ENCODE assay signal across 18 mouse cellular contexts in genomic region chr16:24593535-24593934, GRCm38 (mm10).
A peak's percentile ranks its signal among the peaks of the same experiment; 100 is the strongest.
DNase-seq lines count a peak whose midpoint lies in the region; ATAC-seq and TF ChIP-seq lines count a peak whose summit lies in the region.
"Had no signal": no experiment of that assay in that cellular context is flagged by ENCODE, and none has a peak within 500 bp of the region (broad histone marks: within the 10 kb centered on the region; RNA-seq: fewer than 3 reads in every experiment).

No protein-coding gene starts in this region.

- no peaks in the 10 kb centered on the region for H3K36me3 ChIP-seq in lung, postnatal 0 days (ENCODE audit: insufficient read depth, low read length)
- H3K36me3 ChIP-seq: embryonic facial prominence, embryonic 12.5 days; heart, embryonic 10.5 days; intestine, embryonic 15.5 days; lung, embryonic 15.5 days; midbrain, embryonic 13.5 days had no signal

- no peak overlapping the region for H3K9ac ChIP-seq in lung, postnatal 0 days (replicated peaks; ENCODE audit: low read depth)
- H3K9ac ChIP-seq: embryonic facial prominence, embryonic 12.5 days; forebrain, postnatal 0 days; intestine, embryonic 15.5 days; lung, embryonic 15.5 days; midbrain, embryonic 13.5 days had no signal

- H3K9me3 ChIP-seq in lung, postnatal 0 days (ENCODE audit: low read length) = no peaks in the 10 kb centered on the region
- H3K9me3 ChIP-seq: embryonic facial prominence, embryonic 12.5 days; heart, embryonic 10.5 days; intestine, embryonic 15.5 days; lung, embryonic 15.5 days; midbrain, embryonic 13.5 days had no signal

- no peaks in the 10 kb centered on the region for H3K27me3 ChIP-seq in lung, postnatal 0 days (replicated peaks; ENCODE audit: insufficient read depth, low read length)
- H3K27me3 ChIP-seq: embryonic facial prominence, embryonic 12.5 days; intestine, embryonic 15.5 days; lung, embryonic 15.5 days; midbrain, embryonic 13.5 days had no signal

- no peak for TF ChIP-seq CTCF in lung, postnatal 0 days (IDR thresholded peaks at IDR 0.05)

- WGBS in lung, postnatal 0 days = 59% methylated on average over 4 of the region's 4 CpGs

- no peak overlapping the region for H3K4me3 ChIP-seq in lung, postnatal 0 days (ENCODE audit: low read depth, low read length)
- H3K4me3 ChIP-seq: embryonic facial prominence, embryonic 12.5 days; heart, embryonic 10.5 days; intestine, embryonic 15.5 days; lung, embryonic 15.5 days; midbrain, embryonic 13.5 days had no signal

- H3K4me2 ChIP-seq in lung, postnatal 0 days (replicated peaks; ENCODE audit: low read depth, low read length) = no peak overlapping the region
- H3K4me2 ChIP-seq: embryonic facial prominence, embryonic 12.5 days; intestine, embryonic 15.5 days; liver, embryonic 11.5 days; lung, embryonic 15.5 days; midbrain, embryonic 13.5 days had no signal

- H3K4me1 ChIP-seq in lung, postnatal 0 days (ENCODE audit: insufficient read depth, low read depth, low read length) = no peaks in the 10 kb centered on the region
- H3K4me1 ChIP-seq: embryonic facial prominence, embryonic 12.5 days; heart, embryonic 10.5 days; intestine, embryonic 15.5 days; lung, embryonic 15.5 days; midbrain, embryonic 13.5 days had no signal

- peak; percentile 53 for DNase-seq in lung, postnatal 0 days (ENCODE audit: low spot score)
- no peak for DNase-seq in lung, postnatal 4 days
- peak; percentile 75 for DNase-seq in lung, postnatal 36 days
- peak; percentile 76 to 85 for DNase-seq in spleen, postnatal 36 days (ENCODE audit: low spot score in 2 of 2)
- no peak for DNase-seq in cerebellum, postnatal 25 days
- DNase-seq in retina, postnatal 1 day = no peak
- DNase-seq: forebrain, postnatal 0 days; gastrocnemius, postnatal 10 days; heart, postnatal 36 days; kidney, postnatal 10 days; thymus, postnatal 36 days had no signal

- no peak overlapping the region for H3K27ac ChIP-seq in lung, postnatal 0 days (ENCODE audit: low read length)
- H3K27ac ChIP-seq: embryonic facial prominence, embryonic 12.5 days; heart, embryonic 10.5 days; intestine, embryonic 15.5 days; lung, embryonic 15.5 days; midbrain, embryonic 13.5 days had no signal

- peak; percentile 76 for TF ChIP-seq EP300 in lung, postnatal 0 days (IDR thresholded peaks at IDR 0.05)

- peak; percentile 56 for ATAC-seq in lung, postnatal 0 days
- peak; percentile 74 for ATAC-seq in CD4-positive, CD25-positive, alpha-beta regulatory T cell, adult 4 months
- ATAC-seq: forebrain, postnatal 0 days; intestine, embryonic 15.5 days; midbrain, embryonic 13.5 days had no signal

Comparison
In these comparisons a context has a peak if more than half of its experiments do, and no peak if none do; other contexts are left out.
1. DNase-seq: peak in lung, postnatal 0 days (single experiment), lung, postnatal 36 days (single experiment) and spleen, postnatal 36 days (2 of 2); none in lung, postnatal 4 days (0 of 2), cerebellum, postnatal 25 days (0 of 2) and retina, postnatal 1 day (single experiment).